Mouse (Mus musculus) CH12.LX (cell line): ENCODE measurements around the gene 1700018G05Rik. TPM values are rescaled to one million over a fixed set of nuclear protein-coding genes. Genes with fewer than 3 reads are reported as not detected.
"Not testable (repeated sequence)": the region's sequence is repeated elsewhere in the genome, so short reads cannot be mapped to it uniquely, and the experiment has no call there.

Experiments used
- DNase-seq: peaks from one replicate; pipeline ENCODE4 v3.0.0-alpha.2; 2013; ENCODE audit errors: extremely low read depth
- H3K27ac ChIP-seq: 2 replicates; pipeline ENCODE4 v1.5.1; 2012; ENCODE audit warnings: low read depth, mild to moderate bottlenecking, control low read depth, moderate library complexity; ENCODE audit not compliant: insufficient read depth
- H3K27me3 ChIP-seq: replicated peaks from 2 replicates; pipeline ENCODE3; 2012; ENCODE audit warnings: inconsistent platforms
- H3K36me3 ChIP-seq, 2 experiments: replicated peaks in 1 of 2; 2 replicates each; pipeline versions ENCODE3 to v1.6.1; 2012; ENCODE audit warnings: inconsistent platforms in 1 of 2, low read length in 1 of 2, mild to moderate bottlenecking in 1 of 2, mixed read lengths in 1 of 2, moderate library complexity in 1 of 2; ENCODE audit not compliant: control insufficient read depth in 1 of 2, insufficient read depth in 1 of 2
- H3K4me1 ChIP-seq, 2 experiments: 2 replicates each; pipeline ENCODE4 v1.6.1; 2012; ENCODE audit warnings: inconsistent platforms in 1 of 2, moderate library complexity in 1 of 2; ENCODE audit not compliant: insufficient read depth in 2 of 2, control insufficient read depth in 1 of 2
- H3K4me2 ChIP-seq: 2 replicates; pipeline ENCODE4 v1.6.1; 2012; ENCODE audit warnings: low read depth, mild to moderate bottlenecking, control low read depth; ENCODE audit not compliant: poor library complexity, insufficient read depth, severe bottlenecking
- H3K4me3 ChIP-seq, 3 experiments: fragments of 150-350 bp in 1 of 3; sonication (generic) in 1 of 3; replicated peaks in 1 of 3; 2 replicates each; pipeline versions ENCODE3 to v1.5.1; 2011 to 2012; ENCODE audit warnings: low read depth in 2 of 3, low read length in 2 of 3, mild to moderate bottlenecking in 2 of 3, moderate library complexity in 2 of 3, control low read depth in 1 of 3, improper control_type of control experiment in 1 of 3, inconsistent platforms in 1 of 3, mixed read lengths in 1 of 3; ENCODE audit not compliant: poor library complexity in 1 of 3
- H3K79me2 ChIP-seq: replicated peaks from 2 replicates; pipeline ENCODE4 v1.6.1; 2012; ENCODE audit warnings: mild to moderate bottlenecking, moderate library complexity; ENCODE audit not compliant: control insufficient read depth, poor library complexity, insufficient read depth, severe bottlenecking; ENCODE audit errors: extremely low read depth
- H3K9ac ChIP-seq: 2 replicates; pipeline ENCODE4 v1.6.1; 2012; ENCODE audit warnings: low read depth, mild to moderate bottlenecking, control low read depth, moderate library complexity; ENCODE audit not compliant: insufficient read depth
- H3K9me3 ChIP-seq: replicated peaks from 2 replicates; pipeline ENCODE3; 2012; ENCODE audit warnings: low read length, inconsistent platforms, mixed read lengths
- BHLHE40 ChIP-seq: IDR thresholded peaks from 2 replicates; pipeline ENCODE4 v1.6.1; 2011; ENCODE audit warnings: mild to moderate bottlenecking, low read depth, low read length, improper control_type of control experiment
- CHD1 ChIP-seq: IDR thresholded peaks from 2 replicates; pipeline ENCODE4 v1.6.1; 2012; ENCODE audit warnings: low read depth, low read length, improper control_type of control experiment, inconsistent platforms
- CHD2 ChIP-seq: IDR thresholded peaks from 2 replicates; pipeline ENCODE4 v1.6.1; 2011; ENCODE audit warnings: low read length, improper control_type of control experiment
- E2F4 ChIP-seq: IDR thresholded peaks from 2 replicates; pipeline ENCODE4 v1.6.1; 2011; ENCODE audit warnings: low read depth, low read length, improper control_type of control experiment; ENCODE audit not compliant: insufficient replicate concordance
- ELF1 ChIP-seq: IDR thresholded peaks from 2 replicates; pipeline ENCODE4 v1.6.1; 2014; ENCODE audit warnings: low read depth, mild to moderate bottlenecking, inconsistent platforms, low read length, improper control_type of control experiment
- GABPA ChIP-seq: IDR thresholded peaks from 2 replicates; pipeline ENCODE4 v1.6.1; 2012; ENCODE audit warnings: low read depth, low read length, improper control_type of control experiment, inconsistent platforms; ENCODE audit not compliant: insufficient replicate concordance
- JUND ChIP-seq: conservative IDR thresholded peaks from 2 replicates; pipeline ENCODE4 v1.6.1; 2011; ENCODE audit warnings: low read depth, low read length, improper control_type of control experiment
- MAFK ChIP-seq: IDR thresholded peaks from 2 replicates; pipeline ENCODE4 v1.6.1; 2011; ENCODE audit warnings: low read length, improper control_type of control experiment; ENCODE audit not compliant: insufficient replicate concordance
- MAX ChIP-seq: IDR thresholded peaks from 2 replicates; pipeline ENCODE4 v1.6.1; 2011; ENCODE audit warnings: low read length, improper control_type of control experiment
- MAZ ChIP-seq: IDR thresholded peaks from 2 replicates; pipeline ENCODE4 v1.6.1; 2012; ENCODE audit warnings: low read depth, mild to moderate bottlenecking, inconsistent platforms, low read length, improper control_type of control experiment, moderate library complexity
- MXI1 ChIP-seq: IDR thresholded peaks from 2 replicates; pipeline ENCODE4 v1.6.1; 2011; ENCODE audit warnings: mild to moderate bottlenecking, low read depth, low read length, improper control_type of control experiment
- MYC ChIP-seq: IDR thresholded peaks from 2 replicates; pipeline ENCODE4 v1.6.1; 2011; ENCODE audit warnings: low read depth, mild to moderate bottlenecking, improper control_type of control experiment, low read length
- NRF1 ChIP-seq: IDR thresholded peaks from 2 replicates; pipeline ENCODE4 v1.6.1; 2014; ENCODE audit warnings: low read depth, mild to moderate bottlenecking, inconsistent platforms, low read length, improper control_type of control experiment, moderate library complexity
- PAX5 ChIP-seq: IDR thresholded peaks from 2 replicates; pipeline ENCODE4 v1.6.1; 2012; ENCODE audit warnings: low read length, inconsistent platforms, mixed read lengths
- POLR2AphosphoS2 ChIP-seq: IDR thresholded peaks from 2 replicates; pipeline ENCODE4 v1.6.1; 2011; ENCODE audit warnings: low read depth, low read length, improper control_type of control experiment
- RAD21 ChIP-seq: IDR thresholded peaks from 2 replicates; pipeline ENCODE4 v1.6.1; 2011; ENCODE audit warnings: low read depth, mild to moderate bottlenecking, low read length, improper control_type of control experiment, moderate library complexity
- RCOR1 ChIP-seq: conservative IDR thresholded peaks from 2 replicates; pipeline ENCODE4 v1.6.1; 2012; ENCODE audit warnings: low read depth, mild to moderate bottlenecking, inconsistent platforms, low read length, improper control_type of control experiment
- SIN3A ChIP-seq: IDR thresholded peaks from 2 replicates; pipeline ENCODE4 v1.6.1; 2012; ENCODE audit warnings: low read length, improper control_type of control experiment, inconsistent platforms
- SMC3 ChIP-seq: IDR thresholded peaks from 2 replicates; pipeline ENCODE4 v1.6.1; 2011; ENCODE audit warnings: low read depth, low read length, improper control_type of control experiment
- TBP ChIP-seq: conservative IDR thresholded peaks from 2 replicates; pipeline ENCODE4 v1.6.1; 2011; ENCODE audit warnings: low read depth, low read length, improper control_type of control experiment
- TCF12 ChIP-seq: IDR thresholded peaks from 2 replicates; pipeline ENCODE4 v1.6.1; 2014; ENCODE audit warnings: low read depth, mild to moderate bottlenecking, inconsistent platforms, low read length, improper control_type of control experiment
- ZKSCAN1 ChIP-seq: IDR thresholded peaks from 2 replicates; pipeline ENCODE4 v1.6.1; 2012; ENCODE audit warnings: low read depth, inconsistent platforms, low read length, improper control_type of control experiment, borderline replicate concordance
- ZMIZ1 ChIP-seq: IDR thresholded peaks from 2 replicates; pipeline ENCODE4 v1.6.1; 2012; ENCODE audit warnings: low read depth, mild to moderate bottlenecking, inconsistent platforms, low read length, improper control_type of control experiment
- ZNF384 ChIP-seq: IDR thresholded peaks from 2 replicates; pipeline ENCODE4 v1.6.1; 2012; ENCODE audit warnings: low read depth, low read length, improper control_type of control experiment, inconsistent platforms
- dilution Hi-C: fragments of 300-500 bp; cut with MboI; formaldehyde crosslinking; loops from 2 replicates; pipeline ENCODE4 v1.14.3; 2020; ENCODE audit warnings: low sequenced_read_pairs; ENCODE audit not compliant: extremely low pct_unique_long_range_greater_than_20kb, extremely low pct_ligation_motif_present
- in situ Hi-C: fragments of 300-500 bp; cut with MboI; formaldehyde crosslinking; loops from 3 replicates; pipeline ENCODE4 v1.14.3; 2019; ENCODE audit warnings: low sequenced_read_pairs, low pct_ligation_motif_present, low pct_unique_long_range_greater_than_20kb, mixed read lengths
- polyA plus RNA-seq: library from polyadenylated mRNA; unstranded; fragments of >175 nt; gene quantifications from 2 replicates; pipeline ENCODE4 v1.2.1, GENCODE M21; 2012; ENCODE audit warnings: low read depth; ENCODE audit not compliant: insufficient read length
- total RNA-seq, 2 experiments: library from RNA; depleted of rRNA; stranded (reverse); fragments of 300-350 nt in 1 of 2; fragments of >200 nt in 1 of 2; gene quantifications; 2 replicates each; pipeline ENCODE4 v1.2.3; 2012 to 2014

Gene 1700018G05Rik
- total and polyA plus RNA-seq, 3 experiments: not detected

GRCm38 (mm10) chrX:102934395-102934764 lies 6.2 kb downstream of the 1700018G05Rik start:
- TF ChIP-seq TCF12 (no peak), MAZ (no peak), RCOR1 (no peak), SIN3A (no peak), JUND (no peak), TBP (no peak), RAD21 (no peak), PAX5 (no peak), ZKSCAN1 (no peak), E2F4 (no peak), CHD2 (no peak), MXI1 (no peak), MAFK (no peak), ZMIZ1 (no peak), ELF1 (no peak), GABPA (no peak), SMC3 (no peak), NRF1 (no peak)
- dilution Hi-C loops: no loop called here

GRCm38 (mm10) chrX:102936743-102937142 lies 8.6 kb downstream of the 1700018G05Rik start:
- Histone ChIP-seq H3K27ac (no peak overlapping the region), H3K36me3 (no peaks in the 10 kb centered on the region), H3K4me2 (no peak overlapping the region), H3K9ac (no peak overlapping the region), H3K27me3 (no peaks in the 10 kb centered on the region), H3K4me1 (no peaks in the 10 kb centered on the region), H3K79me2 (no peaks in the 10 kb centered on the region), H3K9me3 (no peaks in the 10 kb centered on the region), H3K4me3 (no peak overlapping the region)
- DNase-seq: no peak
- in situ Hi-C loops: no loop called here
- TF ChIP-seq TCF12 (no peak), MYC (no peak), ELF1 (no peak), RCOR1 (no peak), SIN3A (no peak), ZNF384 (no peak), POLR2AphosphoS2 (no peak), TBP (no peak), JUND (no peak), CHD1 (no peak), BHLHE40 (no peak), RAD21 (no peak), MAFK (no peak), MAX (no peak)
- dilution Hi-C loops: no loop called here

More at GRCm38 (mm10) chrX:102934395-102934764, 6.2 kb downstream of the 1700018G05Rik start:
- Histone ChIP-seq H3K9me3 (no peaks in the 10 kb centered on the region), H3K4me1 (no peaks in the 10 kb centered on the region), H3K9ac (no peak overlapping the region), H3K36me3 (no peaks in the 10 kb centered on the region), H3K27ac (no peak overlapping the region), H3K27me3 (no peaks in the 10 kb centered on the region), H3K4me2 (no peak overlapping the region), H3K79me2 (no peaks in the 10 kb centered on the region), H3K4me3 (no peak overlapping the region)
- in situ Hi-C loops: no loop called here
- no peak for DNase-seq

GRCm38 (mm10) chrX:102950136-102950535 lies 22.0 kb downstream of the 1700018G05Rik start:
- H3K4me2 ChIP-seq, H3K27me3 ChIP-seq, H3K27ac ChIP-seq, in situ Hi-C loops, H3K4me1 ChIP-seq, H3K9ac ChIP-seq, H3K9me3 ChIP-seq, DNase-seq, H3K36me3 ChIP-seq, dilution Hi-C loops, H3K79me2 ChIP-seq, H3K4me3 ChIP-seq: not testable (repeated sequence)
